8 mouse cellular contexts compared by ENCODE assay signal in genomic region chr2:153014758-153015593, GRCm38 (mm10). TPM values are rescaled to one million over a fixed set of nuclear protein-coding genes. Genes with fewer than 3 reads are reported as not detected.
DNase-seq lines count a peak whose midpoint lies in the region; ATAC-seq and TF ChIP-seq lines count a peak whose summit lies in the region.

Gene Pdrg1, minus strand, starts transcription at chr2:153015427.

- peaks cover 43% of the 10 kb centered on the region for H3K36me3 ChIP-seq in megakaryocyte, embryonic 14.5 days (replicated peaks; ENCODE audit: low read length)

- TF ChIP-seq CTCF in cortical plate, adult 2 months (IDR thresholded peaks at IDR 0.05; ENCODE audit: extremely low read depth, insufficient read depth, low read length): peak; percentile 74

- no peak within 1 kb of the TSS for H3K27ac ChIP-seq in cortical plate, adult 2 months (ENCODE audit: insufficient read depth, low read length)

- peak; percentile 88 to 92 for DNase-seq in gastrocnemius, adult 8-10 months (ENCODE audit: low spot score in 2 of 2)
- DNase-seq in hindlimb bud, embryonic 11.5 days (ENCODE audit: extremely low spot score, low read depth, low spot score): peak; percentile 69
- peak; percentile 86 to 88 for DNase-seq in left cerebral cortex, adult 8-10 months (ENCODE audit: low spot score in 2 of 2)
- DNase-seq in right cerebral cortex, postnatal 10 days (ENCODE audit: low spot score in 2 of 2): peak; percentile 95 to 97
- peak; percentile 97 for DNase-seq in urinary bladder, postnatal 25 days (ENCODE audit: low spot score)

- H3K4me3 ChIP-seq in cortical plate, adult 2 months (ENCODE audit: insufficient read depth, low read length): peak within 1 kb of the TSS; percentile 55
- H3K4me3 ChIP-seq in megakaryocyte, embryonic 14.5 days (replicated peaks): peak within 1 kb of the TSS; percentile 93

- H3K27me3 ChIP-seq in megakaryocyte, embryonic 14.5 days (replicated peaks): peaks cover 30% of the 10 kb centered on the region

- no peaks in the 10 kb centered on the region for H3K9me3 ChIP-seq in megakaryocyte, embryonic 14.5 days

- peak; percentile 93 for ATAC-seq in activated CD4-positive, CD25-positive, alpha-beta regulatory T cell, adult 4 months

- H3K4me1 ChIP-seq in cortical plate, adult 2 months (ENCODE audit: control insufficient read depth, insufficient read depth, low read length): peaks cover 4% of the 10 kb centered on the region; the same call in 1 of the 2 replicates
- peaks cover 26% of the 10 kb centered on the region for H3K4me1 ChIP-seq in megakaryocyte, embryonic 14.5 days

- peak; percentile 86; the same call in 1 of the 2 replicates for TF ChIP-seq POLR2A in cortical plate, adult 2 months (IDR thresholded peaks at IDR 0.05; ENCODE audit: extremely low read depth, insufficient read depth, low read length)

RNA-seq across cellular contexts. Expression of gene Pdrg1, which starts in this region (rescaled TPM):
- 100 to 1,000 TPM; 159 to 185 TPM for polyA plus RNA-seq in activated CD4-positive, CD25-positive, alpha-beta regulatory T cell, adult 4 months (2017; shearing (Covaris generic))
- polyA plus RNA-seq in cortical plate, adult 2 months (2012; rRNA removed): 84.0 and 88.8 TPM in 2 replicates
- 10 to 100 TPM; 71.5 to 83.6 (median 81.3) TPM for total RNA-seq in gastrocnemius, adult 8-10 months (2022)
- 10 to 100 TPM; 53.3 to 59.2 (median 57.1) TPM for total RNA-seq in left cerebral cortex, adult 8-10 months (2022)
- 9.7 and 47.3 TPM in 2 replicates for polyA plus RNA-seq in megakaryocyte, embryonic 14.5 days (2012; ENCODE audit: insufficient read depth, low replicate concordance)
